Mouse (Mus musculus) spleen, adult 18-20 months (tissue): ENCODE data around the gene Kcnn1.
"Not testable (repeated sequence)": the region's sequence is repeated elsewhere in the genome, so short reads cannot be mapped to it uniquely, and the experiment has no call there.

Experiments
- DNase-seq, 2 experiments: peaks; one replicate each; pipeline ENCODE4 v3.0.0; 2022; ENCODE audit warnings: mixed read lengths in 2 of 2

The Kcnn1 gene

GRCm38 (mm10) chr8:70862824-70863641 lies at the start of gene Kcnn1:
Gene Kcnn1, minus strand, starts transcription at chr8:70863258.
- DNase-seq: no peak

GRCm38 (mm10) chr8:70911596-70911995 lies 48.5 kb upstream of the Kcnn1 start:
- no peak for DNase-seq

GRCm38 (mm10) chr8:70907518-70907917 lies 44.5 kb upstream of the Kcnn1 start:
- DNase-seq: no peak

GRCm38 (mm10) chr8:70905831-70906736 lies 43.0 kb upstream of the Kcnn1 start, which contains the start of gene Map1s:
Gene Map1s, plus strand, starts transcription at chr8:70905932.
- peak; percentile 57 to 77 for DNase-seq

GRCm38 (mm10) chr8:70905463-70905830 lies 42.4 kb upstream of the Kcnn1 start:
- DNase-seq: no peak

- no peak for DNase-seq
Observed at GRCm38 (mm10) chr8:70904532-70904931, 41.5 kb upstream of the Kcnn1 start.

GRCm38 (mm10) chr8:70903582-70903981 lies 40.5 kb upstream of the Kcnn1 start:
- no peak for DNase-seq

- DNase-seq: no peak
Observed at GRCm38 (mm10) chr8:70903112-70903511, 40.1 kb upstream of the Kcnn1 start.

GRCm38 (mm10) chr8:70902211-70902610 lies 39.2 kb upstream of the Kcnn1 start:
- DNase-seq: no peak

- no peak for DNase-seq
Observed at GRCm38 (mm10) chr8:70900872-70901387, 37.9 kb upstream of the Kcnn1 start.

GRCm38 (mm10) chr8:70899226-70899625 lies 36.2 kb upstream of the Kcnn1 start:
- no peak for DNase-seq

- peak in 1 of 2 experiments; percentile 39 for DNase-seq
Observed at GRCm38 (mm10) chr8:70898661-70899198, 35.7 kb upstream of the Kcnn1 start.

- DNase-seq: peak; percentile 76 to 89
Observed at GRCm38 (mm10) chr8:70897681-70898413, 34.8 kb upstream of the Kcnn1 start.

- DNase-seq: peak; percentile 83 to 89
Observed at GRCm38 (mm10) chr8:70897021-70897680, 34.1 kb upstream of the Kcnn1 start, which contains the start of gene Rpl18a. Gene Rpl18a, minus strand, starts transcription at chr8:70897412.

GRCm38 (mm10) chr8:70896316-70897020 lies 33.4 kb upstream of the Kcnn1 start:
- no peak for DNase-seq

- not testable (repeated sequence) for DNase-seq
Observed at GRCm38 (mm10) chr8:70895571-70896259, 32.7 kb upstream of the Kcnn1 start.

- DNase-seq: no peak
Observed at GRCm38 (mm10) chr8:70894771-70895545, 31.9 kb upstream of the Kcnn1 start.

GRCm38 (mm10) chr8:70894385-70894720 lies 31.3 kb upstream of the Kcnn1 start:
- no peak for DNase-seq

GRCm38 (mm10) chr8:70893656-70894384 lies 30.8 kb upstream of the Kcnn1 start:
- peak; percentile 61 to 73 for DNase-seq
